Mouse (Mus musculus) midbrain, embryonic 13.5 days (tissue): ENCODE results near the gene Set. TPM values are rescaled to one million over a fixed set of nuclear protein-coding genes. Genes with fewer than 3 reads are reported as not detected.

Experiments used
- ATAC-seq: fragments of 200-750 bp; cut with Nextera tagmentation; 2 replicates; pipeline ENCODE4 v1.8.0; 2017; ENCODE audit warnings: mild to moderate bottlenecking, moderate TSS enrichment, moderate library complexity
- H3K27ac ChIP-seq: fragments of 300-500 bp; sonication (generic); 2 replicates; pipeline ENCODE4 v1.5.1; 2015; ENCODE audit warnings: inconsistent platforms, mild to moderate bottlenecking, moderate library complexity
- H3K27me3 ChIP-seq: fragments of 300-500 bp; sonication (generic); 2 replicates; pipeline ENCODE4 v1.6.1; 2015; ENCODE audit warnings: mild to moderate bottlenecking, inconsistent platforms
- H3K36me3 ChIP-seq: fragments of 300-500 bp; sonication (generic); 2 replicates; pipeline ENCODE4 v1.6.1; 2015; ENCODE audit warnings: mild to moderate bottlenecking, inconsistent platforms
- H3K4me1 ChIP-seq: fragments of 300-500 bp; sonication (generic); replicated peaks from 2 replicates; pipeline ENCODE4 v1.6.1; 2015; ENCODE audit warnings: inconsistent platforms
- H3K4me2 ChIP-seq: fragments of 300-500 bp; sonication (generic); replicated peaks from 2 replicates; pipeline ENCODE4 v1.6.1; 2015; ENCODE audit warnings: moderate library complexity, mild to moderate bottlenecking, inconsistent platforms
- H3K4me3 ChIP-seq: fragments of 300-500 bp; sonication (generic); replicated peaks from 2 replicates; pipeline ENCODE4 v1.5.1; 2015; ENCODE audit warnings: mild to moderate bottlenecking, inconsistent platforms
- H3K9ac ChIP-seq: fragments of 300-500 bp; sonication (generic); replicated peaks from 2 replicates; pipeline ENCODE4 v1.6.1; 2015; ENCODE audit warnings: mild to moderate bottlenecking, inconsistent platforms
- H3K9me3 ChIP-seq: fragments of 300-500 bp; sonication (generic); 2 replicates; pipeline ENCODE4 v1.6.1; 2016; ENCODE audit warnings: mild to moderate bottlenecking, inconsistent platforms
- WGBS: fragments of 180-500 bp; shearing (Covaris S2); methylation state at CpG from one replicate; pipeline ENCODE4 v1.1.7; 2015; 5-methylcytosine and 5-hydroxymethylcytosine counted together
- polyA plus RNA-seq: library from polyadenylated mRNA; unstranded; fragments of >200 nt; fragmentation: Nextera tagmentation; extraction: Ambion mirVana; gene quantifications from 2 replicates; pipeline ENCODE4 v1.2.1, GENCODE M21; 2015

The Set gene
- polyA plus RNA-seq, 1 experiment from 2014 or later, result 448 TPM

- H3K9me3 ChIP-seq, result no peaks in the 10 kb centered on the region
- ATAC-seq, result no peak
- no peaks in the 10 kb centered on the region for H3K27me3 ChIP-seq
- H3K4me2 ChIP-seq, result no peak overlapping the region
- peaks cover 24% of the 10 kb centered on the region for H3K4me1 ChIP-seq
- peaks cover 52% of the 10 kb centered on the region for H3K36me3 ChIP-seq
- H3K9ac ChIP-seq, result no peak overlapping the region
- no peak overlapping the region for H3K27ac ChIP-seq
- 83% methylated on average over 2 of the region's 2 CpGs for WGBS
- H3K4me3 ChIP-seq, result no peak overlapping the region
Observed at GRCm38 (mm10) chr2:30095882-30096527, 38.8 kb downstream of the Set start.

DNA sequence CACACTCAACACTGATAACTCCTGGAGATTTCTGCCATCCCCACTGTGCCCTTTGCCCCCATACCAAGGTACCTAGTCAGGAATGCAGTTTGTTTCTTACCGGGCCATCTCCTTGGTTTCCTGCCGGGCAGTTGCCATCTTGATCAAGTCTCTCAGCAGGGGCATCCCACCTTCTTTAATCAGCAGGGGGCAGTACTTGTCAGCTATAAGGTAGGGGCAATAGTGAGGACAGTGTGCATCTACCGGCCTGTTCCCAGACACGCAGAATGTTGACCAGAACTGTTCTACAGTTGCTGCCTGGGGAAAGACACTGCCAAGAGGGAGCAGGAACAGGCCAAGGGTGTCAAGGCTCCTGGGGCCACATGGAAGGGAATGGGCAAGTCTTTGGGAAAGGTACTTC lies 43.0 kb downstream of the Set start:
- H3K27me3 ChIP-seq, result no peaks in the 10 kb centered on the region
- H3K4me3 ChIP-seq, result no peak overlapping the region
- H3K36me3 ChIP-seq, result peaks cover 89% of the 10 kb centered on the region
- H3K27ac ChIP-seq, result no peak overlapping the region
- H3K9ac ChIP-seq, result no peak overlapping the region
- 67% methylated on average over 4 of the region's 4 CpGs for WGBS
- H3K4me1 ChIP-seq, result no peaks in the 10 kb centered on the region
- no peaks in the 10 kb centered on the region for H3K9me3 ChIP-seq
- no peak for ATAC-seq
- no peak overlapping the region for H3K4me2 ChIP-seq

- Histone ChIP-seq H3K27me3 (no peaks in the 10 kb centered on the region), H3K4me1 (no peaks in the 10 kb centered on the region), H3K9ac (no peak overlapping the region), H3K27ac (no peak overlapping the region), H3K9me3 (no peaks in the 10 kb centered on the region), H3K4me3 (no peak overlapping the region), H3K36me3 (peaks cover 98% of the 10 kb centered on the region), H3K4me2 (no peak overlapping the region)
- no peak for ATAC-seq
Observed at GRCm38 (mm10) chr2:30106364-30106763, 49.2 kb downstream of the Set start.

DNA sequence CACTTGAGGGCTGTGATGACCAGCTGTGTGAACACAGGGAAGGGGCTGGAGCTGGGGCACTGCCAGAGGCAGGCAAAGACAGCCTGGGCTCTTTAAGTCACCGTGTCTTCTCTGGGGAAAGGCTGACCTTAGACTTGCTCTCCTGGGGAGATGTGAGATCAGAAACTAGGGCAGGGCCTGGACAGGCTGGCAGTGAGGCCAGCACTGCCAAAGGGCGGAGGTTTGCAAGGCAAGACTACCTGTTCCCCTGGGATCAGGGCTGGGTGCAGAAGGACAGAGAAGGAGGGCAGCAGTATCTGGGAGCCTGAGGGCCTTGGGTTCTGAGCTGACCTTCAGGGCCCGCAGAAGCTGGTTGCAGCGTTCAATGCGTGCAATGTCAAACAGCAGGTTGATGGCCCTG lies 50.5 kb downstream of the Set start:
- no peak overlapping the region for H3K4me2 ChIP-seq
- no peak overlapping the region for H3K9ac ChIP-seq
- no peaks in the 10 kb centered on the region for H3K4me1 ChIP-seq
- no peak for ATAC-seq
- H3K27ac ChIP-seq, result no peak overlapping the region
- H3K36me3 ChIP-seq, result peaks cover 97% of the 10 kb centered on the region
- H3K4me3 ChIP-seq, result no peak overlapping the region
- H3K27me3 ChIP-seq, result no peaks in the 10 kb centered on the region
- 94% methylated on average over 5 of the region's 5 CpGs for WGBS
- H3K9me3 ChIP-seq, result no peaks in the 10 kb centered on the region

GRCm38 (mm10) chr2:30108260-30108659 lies 51.1 kb downstream of the Set start:
- 96% methylated on average over 4 of the region's 4 CpGs for WGBS
- ATAC-seq, result no peak

DNA sequence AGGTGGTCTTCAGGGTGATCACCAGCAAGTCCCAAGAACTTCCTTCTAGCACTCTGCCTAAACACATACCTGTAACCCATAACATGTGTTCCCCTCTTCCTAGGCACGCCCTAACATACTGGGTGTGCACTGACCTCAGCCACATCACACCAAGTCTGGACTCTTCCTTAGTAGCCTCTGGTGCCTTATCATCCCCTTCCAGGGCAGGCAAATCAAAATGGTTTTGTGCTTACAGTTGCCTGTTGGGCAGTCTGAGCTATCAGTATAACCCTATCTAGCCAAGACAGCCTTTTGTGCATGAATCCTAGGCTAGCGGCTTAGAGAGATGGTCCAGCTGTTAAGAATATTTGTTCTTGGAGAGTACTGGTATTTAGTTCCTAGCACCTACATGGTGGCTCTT lies 54.3 kb downstream of the Set start:
- no peak overlapping the region for H3K27ac ChIP-seq
- no peak overlapping the region for H3K4me2 ChIP-seq
- ATAC-seq, result no peak
- no peak overlapping the region for H3K4me3 ChIP-seq
- H3K4me1 ChIP-seq, result no peaks in the 10 kb centered on the region
- H3K9ac ChIP-seq, result no peak overlapping the region
- H3K9me3 ChIP-seq, result no peaks in the 10 kb centered on the region
- 98% methylated on average over 2 of the region's 2 CpGs for WGBS
- H3K36me3 ChIP-seq, result peaks cover 68% of the 10 kb centered on the region
- H3K27me3 ChIP-seq, result no peaks in the 10 kb centered on the region

More at GRCm38 (mm10) chr2:30108260-30108659, 51.1 kb downstream of the Set start:
- Histone ChIP-seq H3K4me2 (no peak overlapping the region), H3K27ac (no peak overlapping the region), H3K9me3 (no peaks in the 10 kb centered on the region), H3K4me3 (no peak overlapping the region), H3K9ac (no peak overlapping the region), H3K36me3 (peaks cover 97% of the 10 kb centered on the region), H3K4me1 (no peaks in the 10 kb centered on the region), H3K27me3 (no peaks in the 10 kb centered on the region)

DNA sequence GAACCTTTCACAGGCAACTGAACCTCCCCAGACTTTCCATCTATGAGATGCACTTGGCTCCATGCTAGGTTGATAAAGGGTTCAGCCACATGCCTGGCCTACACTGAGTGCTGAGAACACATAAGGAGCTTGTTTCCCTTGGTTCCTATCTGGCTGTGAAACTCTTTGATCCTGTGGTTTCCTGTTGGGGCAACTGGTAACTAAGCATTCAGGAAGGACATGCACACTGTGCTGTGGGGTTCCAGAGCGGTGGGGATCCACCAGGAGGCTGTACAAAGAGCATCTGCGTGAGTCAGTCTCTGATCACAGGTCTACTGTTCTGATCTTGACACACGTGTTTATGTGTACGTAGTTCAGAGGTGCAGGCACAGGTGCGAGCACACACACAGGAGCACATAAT lies 55.4 kb downstream of the Set start:
- Histone ChIP-seq H3K4me1 (no peaks in the 10 kb centered on the region), H3K36me3 (peaks cover 57% of the 10 kb centered on the region), H3K4me3 (no peak overlapping the region), H3K9me3 (no peaks in the 10 kb centered on the region), H3K4me2 (no peak overlapping the region), H3K27ac (no peak overlapping the region), H3K9ac (no peak overlapping the region), H3K27me3 (no peaks in the 10 kb centered on the region)
- 94% methylated on average over 5 of the region's 5 CpGs for WGBS
- no peak for ATAC-seq

GRCm38 (mm10) chr2:30119641-30120051 lies 62.5 kb downstream of the Set start:
- Histone ChIP-seq H3K4me3 (no peak overlapping the region), H3K27ac (peak overlapping the region; percentile 59), H3K9ac (0 out of 2 replicates have a peak overlapping the region, but pooled peaks have one; percentile 29), H3K4me2 (peak overlapping the region; percentile 9), H3K9me3 (no peaks in the 10 kb centered on the region), H3K36me3 (peaks cover 6% of the 10 kb centered on the region), H3K27me3 (no peaks in the 10 kb centered on the region), H3K4me1 (peaks cover 42% of the 10 kb centered on the region)
- WGBS, result 15% methylated on average over 6 of the region's 6 CpGs
- peak; percentile 32; the same call in 1 of the 2 replicates for ATAC-seq

DNA sequence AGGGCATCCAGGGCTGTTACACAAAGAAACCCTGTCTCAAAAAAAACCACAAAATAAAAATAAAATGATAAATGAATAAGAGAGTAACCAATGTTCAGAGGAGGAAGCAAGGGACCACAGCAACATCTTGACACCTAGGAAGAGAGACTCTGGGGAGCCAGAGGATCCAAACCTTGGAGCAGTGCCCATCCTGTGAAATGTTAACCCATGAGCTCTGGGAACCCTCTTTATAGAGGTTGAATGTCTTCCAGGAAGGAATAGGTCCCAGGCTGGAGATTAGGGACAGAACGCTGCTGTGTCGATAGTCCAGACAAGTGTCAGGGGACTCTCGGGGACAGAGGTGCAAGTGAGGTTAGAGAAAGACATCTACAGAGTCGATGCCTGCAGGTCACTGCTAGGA lies 63.1 kb downstream of the Set start:
- Histone ChIP-seq H3K4me1 (peaks cover 49% of the 10 kb centered on the region), H3K4me3 (no peak overlapping the region), H3K36me3 (peaks cover 6% of the 10 kb centered on the region), H3K27ac (peak overlapping the region; percentile 59; the same call in 1 of the 2 replicates), H3K4me2 (peak overlapping the region; percentile 9; the same call in 1 of the 2 replicates), H3K9ac (peak overlapping the region; percentile 29; the same call in 1 of the 2 replicates), H3K9me3 (no peaks in the 10 kb centered on the region), H3K27me3 (no peaks in the 10 kb centered on the region)
- no peak for ATAC-seq
- 83% methylated on average over 4 of the region's 4 CpGs for WGBS

Other genes with a start within 250 kb of the Set start
- gene Urm1, start 237.3 kb upstream of the Set start, polyA plus RNA-seq, result 21.4 and 23.1 TPM in 2 replicates
- 14.6 and 20.7 TPM in 2 replicates for gene Cercam, start 188.2 kb upstream of the Set start, polyA plus RNA-seq
- 74.4 and 76.0 TPM in 2 replicates for gene Odf2, start 168.2 kb upstream of the Set start, polyA plus RNA-seq
- 78.1 and 78.8 TPM in 2 replicates for gene Gle1, start 122.0 kb upstream of the Set start, polyA plus RNA-seq
- gene Sptan1, start 91.8 kb upstream of the Set start, polyA plus RNA-seq, result 172 and 185 TPM in 2 replicates
- gene Wdr34, start 8.5 kb upstream of the Set start, polyA plus RNA-seq, result 59.6 and 62.3 TPM in 2 replicates
- gene Pkn3, start 20.3 kb downstream of the Set start, polyA plus RNA-seq, result 2.8 and 3.8 TPM in 2 replicates
- 18.9 and 19.0 TPM in 2 replicates for gene Zdhhc12, start 36.3 kb downstream of the Set start, polyA plus RNA-seq
- gene Zer1, start 67.2 kb downstream of the Set start, polyA plus RNA-seq, result 14.4 and 15.1 TPM in 2 replicates
- gene Tbc1d13, start 76.4 kb downstream of the Set start, polyA plus RNA-seq, result 12.5 and 13.2 TPM in 2 replicates
- gene Endog, start 114.1 kb downstream of the Set start, polyA plus RNA-seq, result 12.1 and 13.8 TPM in 2 replicates
- 59.9 and 60.0 TPM in 2 replicates for gene Spout1, start 121.1 kb downstream of the Set start, polyA plus RNA-seq
- gene Kyat1, start 148.5 kb downstream of the Set start, polyA plus RNA-seq, result 15.9 and 16.8 TPM in 2 replicates
- gene Lrrc8a, start 180.3 kb downstream of the Set start, polyA plus RNA-seq, result 61.6 and 62.2 TPM in 2 replicates
- gene Gm28035, start 183.2 kb downstream of the Set start, polyA plus RNA-seq, result 0.39 and 0.40 TPM in 2 replicates
- 5.7 and 7.7 TPM in 2 replicates for gene Phyhd1, start 208.8 kb downstream of the Set start, polyA plus RNA-seq
- not detected in 2 replicates for gene Gm28038, start 223.7 kb downstream of the Set start, polyA plus RNA-seq
- gene Dolk, start 229.0 kb downstream of the Set start, polyA plus RNA-seq, result 30.6 and 32.3 TPM in 2 replicates
- gene Nup188, start 229.0 kb downstream of the Set start, polyA plus RNA-seq, result 23.6 and 27.9 TPM in 2 replicates